Mouse (Mus musculus): ENCODE results near the gene Cdrt4. TPM values are rescaled to one million over a fixed set of nuclear protein-coding genes. Genes with fewer than 3 reads are reported as not detected.

Cdrt4 gene
- polyA plus RNA-seq, 1 experiment from 2014 or later: not detected

DNA sequence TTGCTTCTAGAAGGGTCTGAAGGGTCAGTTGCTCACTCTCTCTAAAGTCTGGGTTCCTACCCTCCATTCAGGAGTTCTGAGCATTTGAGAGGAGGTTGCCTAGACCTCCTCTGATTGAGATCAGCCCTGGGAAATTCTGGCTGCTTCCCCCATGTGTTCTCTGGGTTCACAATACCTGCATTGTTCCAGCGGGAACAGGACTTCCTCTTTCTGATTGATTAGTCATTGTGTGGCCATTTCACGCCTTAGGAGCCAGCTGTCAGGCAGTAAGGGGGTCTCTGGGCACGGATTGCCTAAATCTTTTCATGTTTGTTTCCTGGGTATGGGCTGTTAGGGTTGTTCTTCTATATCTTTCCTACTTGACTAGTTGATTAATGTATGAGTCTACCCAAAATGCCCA is 32.8 kb downstream of the Cdrt4 start:
- no peak for TF ChIP-seq CTCF (IDR thresholded peaks at IDR 0.05; ENCODE audit: low read depth)
- no peak overlapping the region for H3K27ac ChIP-seq (ENCODE audit: low read depth)
- H3K4me1 ChIP-seq (ENCODE audit: insufficient read depth): peaks cover 5% of the 10 kb centered on the region; the same call in 1 of the 2 replicates
- no peak for ATAC-seq (ENCODE audit: insufficient read depth)
- no peaks in the 10 kb centered on the region for H3K9me3 ChIP-seq (ENCODE audit: low read depth, low read length)
- H3K4me2 ChIP-seq: no peak overlapping the region
- no peaks in the 10 kb centered on the region for H3K36me3 ChIP-seq (ENCODE audit: insufficient read depth)
- no peaks in the 10 kb centered on the region for H3K27me3 ChIP-seq (ENCODE audit: insufficient read depth, low read length)
- H3K4me3 ChIP-seq (ENCODE audit: low read depth, low read length): no peak overlapping the region
- 40% methylated on average over 3 of the region's 3 CpGs for WGBS
- H3K9ac ChIP-seq: no peak overlapping the region
- DNase-seq: peak; percentile 58

DNA sequence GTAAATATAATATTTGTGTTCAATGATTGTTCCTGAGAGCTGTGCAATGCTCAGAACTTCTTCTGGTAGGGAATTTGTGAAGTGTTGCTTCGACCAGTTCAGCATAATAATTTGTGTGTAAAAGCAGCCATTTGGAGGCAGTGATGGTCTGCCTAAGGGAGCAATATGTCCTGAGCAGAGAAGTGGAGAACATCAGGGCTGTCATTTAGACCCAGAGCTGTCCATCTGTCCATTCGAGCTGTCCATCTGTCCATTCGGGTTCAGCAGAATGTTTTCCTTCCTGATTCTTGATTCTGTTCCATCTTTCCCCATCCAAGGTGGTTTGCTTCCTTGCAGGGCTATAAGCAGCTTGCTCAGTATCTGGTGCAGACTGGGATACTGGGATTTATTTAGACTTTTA is 33.4 kb downstream of the Cdrt4 start:
- H3K4me1 ChIP-seq (ENCODE audit: insufficient read depth): peaks cover 5% of the 10 kb centered on the region; the same call in 1 of the 2 replicates
- peak; percentile 20 for TF ChIP-seq CTCF (IDR thresholded peaks at IDR 0.05; ENCODE audit: low read depth)
- H3K27ac ChIP-seq (ENCODE audit: low read depth): no peak overlapping the region
- H3K27me3 ChIP-seq (ENCODE audit: insufficient read depth, low read length): no peaks in the 10 kb centered on the region
- H3K36me3 ChIP-seq (ENCODE audit: insufficient read depth): no peaks in the 10 kb centered on the region
- DNase-seq (no peak), ATAC-seq (ENCODE audit: insufficient read depth) (no peak)
- H3K4me2 ChIP-seq: no peak overlapping the region
- no peak overlapping the region for H3K4me3 ChIP-seq (ENCODE audit: low read depth, low read length)
- no peaks in the 10 kb centered on the region for H3K9me3 ChIP-seq (ENCODE audit: low read depth, low read length)
- 66% methylated on average over 3 of the region's 3 CpGs for WGBS
- H3K9ac ChIP-seq: no peak overlapping the region

DNA sequence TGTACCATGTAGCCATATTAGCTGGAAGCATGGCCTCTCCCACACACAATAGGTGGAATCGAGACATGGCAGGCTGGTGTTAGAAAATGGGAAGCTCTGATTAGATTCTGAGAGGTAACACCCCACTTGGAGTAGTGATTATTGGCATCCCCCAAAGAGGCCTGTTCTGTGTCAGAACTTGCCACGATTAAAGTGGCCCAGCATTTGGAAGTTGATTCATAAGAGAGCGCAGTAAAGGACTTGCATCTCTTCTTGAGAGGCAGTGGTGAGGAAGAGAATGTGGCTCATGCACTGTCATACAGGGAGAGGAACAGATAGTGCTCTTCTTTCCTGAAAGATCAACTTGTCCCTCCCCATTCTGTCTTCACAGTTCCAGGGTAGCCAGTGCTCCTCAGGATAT is 34.1 kb downstream of the Cdrt4 start:
- no peaks in the 10 kb centered on the region for H3K27me3 ChIP-seq (ENCODE audit: insufficient read depth, low read length)
- no peaks in the 10 kb centered on the region for H3K9me3 ChIP-seq (ENCODE audit: low read depth, low read length)
- H3K4me3 ChIP-seq (ENCODE audit: low read depth, low read length): no peak overlapping the region
- 82% methylated on average over 3 of the region's 3 CpGs for WGBS
- no peak overlapping the region for H3K4me2 ChIP-seq
- DNase-seq (no peak), ATAC-seq (ENCODE audit: insufficient read depth) (no peak)
- H3K4me1 ChIP-seq (ENCODE audit: insufficient read depth): peaks cover 5% of the 10 kb centered on the region; the same call in 1 of the 2 replicates
- H3K9ac ChIP-seq: no peak overlapping the region
- no peak overlapping the region for H3K27ac ChIP-seq (ENCODE audit: low read depth)
- TF ChIP-seq CTCF (IDR thresholded peaks at IDR 0.05; ENCODE audit: low read depth): no peak
- H3K36me3 ChIP-seq (ENCODE audit: insufficient read depth): no peaks in the 10 kb centered on the region

DNA sequence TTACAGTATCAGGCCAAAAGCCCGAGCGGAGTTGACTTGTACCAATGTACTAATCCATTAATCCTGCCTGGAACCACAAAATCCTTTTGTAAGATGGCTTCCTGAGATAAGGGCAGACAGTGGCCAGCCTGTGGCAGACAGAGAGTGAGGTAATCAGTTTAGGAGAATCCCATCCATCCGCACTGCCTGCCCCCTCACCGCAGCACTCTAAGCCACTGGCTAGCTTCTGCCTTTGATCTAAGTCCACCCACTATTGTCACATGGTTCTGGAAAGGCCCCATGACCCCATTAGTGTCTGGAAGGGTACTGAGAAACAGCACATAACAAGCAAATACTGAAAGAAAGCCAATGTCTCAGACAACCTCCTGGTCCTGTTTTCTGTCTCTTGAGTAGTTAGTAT is 35.6 kb downstream of the Cdrt4 start:
- H3K9me3 ChIP-seq (ENCODE audit: low read depth, low read length): no peaks in the 10 kb centered on the region
- no peaks in the 10 kb centered on the region for H3K36me3 ChIP-seq (ENCODE audit: insufficient read depth)
- no peak overlapping the region for H3K9ac ChIP-seq
- no peak overlapping the region for H3K4me3 ChIP-seq (ENCODE audit: low read depth, low read length)
- H3K4me2 ChIP-seq: no peak overlapping the region
- no peak overlapping the region for H3K27ac ChIP-seq (ENCODE audit: low read depth)
- H3K27me3 ChIP-seq (ENCODE audit: insufficient read depth, low read length): no peaks in the 10 kb centered on the region
- no peak for TF ChIP-seq CTCF (IDR thresholded peaks at IDR 0.05; ENCODE audit: low read depth)
- 50% methylated on average over 4 of the region's 4 CpGs for WGBS
- ATAC-seq (ENCODE audit: insufficient read depth) (no peak), DNase-seq (peak; percentile 36)
- H3K4me1 ChIP-seq (ENCODE audit: insufficient read depth): peaks cover 5% of the 10 kb centered on the region; the same call in 1 of the 2 replicates

DNA sequence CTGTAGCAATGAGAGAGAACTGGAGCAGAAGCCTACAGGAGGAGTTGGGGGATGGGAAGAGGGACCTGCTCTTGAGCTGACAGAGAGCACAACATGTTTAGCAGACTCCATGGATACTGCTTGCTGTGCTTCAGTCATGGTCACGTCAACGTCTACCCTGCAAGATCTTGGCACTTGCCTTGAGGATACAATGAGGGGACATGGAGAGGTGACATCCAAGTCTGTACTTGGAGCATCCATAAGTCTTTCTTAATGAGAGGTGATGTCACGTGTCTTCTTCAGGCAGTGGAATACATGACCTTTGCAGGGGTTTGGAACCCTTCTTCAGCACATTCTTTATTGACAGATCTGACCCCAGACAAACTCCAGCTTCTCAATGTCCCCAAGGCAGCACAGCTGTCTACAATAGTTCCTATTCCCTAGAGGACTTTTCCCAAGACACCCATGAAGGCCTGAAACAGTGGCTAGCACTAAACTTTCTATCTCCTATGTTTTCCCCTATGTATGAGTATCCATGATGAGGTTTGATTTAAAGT is 39.2 kb downstream of the Cdrt4 start:
- WGBS: 82% methylated on average over 3 of the region's 3 CpGs
- H3K9me3 ChIP-seq (ENCODE audit: low read depth, low read length): no peaks in the 10 kb centered on the region
- H3K4me3 ChIP-seq (ENCODE audit: low read depth, low read length): no peak overlapping the region
- H3K4me1 ChIP-seq (ENCODE audit: insufficient read depth): peaks cover 7% of the 10 kb centered on the region
- H3K4me2 ChIP-seq: no peak overlapping the region
- DNase-seq (no peak), ATAC-seq (ENCODE audit: insufficient read depth) (no peak)
- no peaks in the 10 kb centered on the region for H3K27me3 ChIP-seq (ENCODE audit: insufficient read depth, low read length)
- H3K27ac ChIP-seq (ENCODE audit: low read depth): no peak overlapping the region
- TF ChIP-seq CTCF (IDR thresholded peaks at IDR 0.05; ENCODE audit: low read depth): no peak
- H3K9ac ChIP-seq: no peak overlapping the region
- H3K36me3 ChIP-seq (ENCODE audit: insufficient read depth): no peaks in the 10 kb centered on the region

DNA sequence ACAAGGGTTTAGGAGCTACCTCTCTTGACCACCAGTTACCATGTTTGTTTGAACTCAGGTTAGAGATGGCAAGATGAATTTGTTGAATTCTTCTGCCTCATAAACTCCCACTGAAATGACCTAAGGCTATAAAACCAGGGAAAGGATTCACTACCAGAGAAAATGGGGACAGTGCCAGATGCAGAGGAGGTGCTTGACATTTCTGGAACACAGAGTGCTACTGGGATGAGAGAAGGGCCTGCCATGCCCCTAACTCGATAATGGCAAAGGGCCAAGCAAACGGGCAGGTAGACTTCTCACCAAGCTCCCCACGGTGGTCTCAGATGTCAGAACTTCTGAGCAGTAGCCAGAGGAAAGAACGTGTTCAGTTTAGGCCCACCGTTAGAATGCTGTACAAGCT is 39.8 kb downstream of the Cdrt4 start:
- WGBS: 77% methylated on average over 5 of the region's 5 CpGs
- H3K27ac ChIP-seq (ENCODE audit: low read depth): no peak overlapping the region
- ATAC-seq (ENCODE audit: insufficient read depth) (no peak), DNase-seq (no peak)
- no peaks in the 10 kb centered on the region for H3K27me3 ChIP-seq (ENCODE audit: insufficient read depth, low read length)
- no peaks in the 10 kb centered on the region for H3K36me3 ChIP-seq (ENCODE audit: insufficient read depth)
- peaks cover 12% of the 10 kb centered on the region for H3K4me1 ChIP-seq (ENCODE audit: insufficient read depth)
- no peak overlapping the region for H3K9ac ChIP-seq
- no peak overlapping the region for H3K4me2 ChIP-seq
- no peak for TF ChIP-seq CTCF (IDR thresholded peaks at IDR 0.05; ENCODE audit: low read depth)
- H3K4me3 ChIP-seq (ENCODE audit: low read depth, low read length): no peak overlapping the region
- H3K9me3 ChIP-seq (ENCODE audit: low read depth, low read length): no peaks in the 10 kb centered on the region

DNA sequence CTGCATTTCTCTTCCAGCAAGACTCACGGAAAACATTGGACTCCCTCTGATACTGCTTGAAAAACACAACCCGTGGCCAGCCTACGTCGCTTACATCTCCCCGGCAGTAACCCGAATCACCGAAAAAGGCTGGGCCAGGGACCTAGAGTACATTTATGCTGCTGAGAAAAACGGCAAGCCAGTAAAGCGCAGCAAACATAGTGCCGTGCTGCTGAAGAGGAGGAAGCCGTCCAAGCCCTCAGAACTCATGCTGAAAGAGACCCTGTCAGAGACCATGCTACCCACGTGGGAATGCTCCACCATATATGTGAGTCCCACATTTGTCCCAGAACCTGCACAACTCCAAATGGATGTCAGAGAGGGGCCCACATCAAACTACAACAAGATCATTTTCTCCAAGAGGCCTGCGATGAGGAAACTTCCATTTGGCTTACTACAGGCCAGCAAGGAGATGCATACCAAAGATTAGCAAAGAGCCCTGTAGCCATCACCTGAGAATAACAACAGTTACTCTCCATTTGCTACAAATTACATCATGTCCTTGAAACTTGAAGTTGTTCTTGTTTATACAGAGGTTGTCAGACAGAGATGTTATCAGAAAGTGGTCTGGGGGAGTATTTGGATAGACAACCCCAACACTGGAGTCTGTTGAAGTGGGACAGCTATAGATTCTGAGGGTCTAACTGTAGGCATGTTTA is 41.7 kb downstream of the Cdrt4 start:
- H3K9ac ChIP-seq: no peak overlapping the region
- H3K9me3 ChIP-seq (ENCODE audit: low read depth, low read length): no peaks in the 10 kb centered on the region
- peaks cover 24% of the 10 kb centered on the region for H3K4me1 ChIP-seq (ENCODE audit: insufficient read depth)
- no peak for TF ChIP-seq CTCF (IDR thresholded peaks at IDR 0.05; ENCODE audit: low read depth)
- no peaks in the 10 kb centered on the region for H3K36me3 ChIP-seq (ENCODE audit: insufficient read depth)
- H3K27me3 ChIP-seq (ENCODE audit: insufficient read depth, low read length): no peaks in the 10 kb centered on the region
- DNase-seq (no peak), ATAC-seq (ENCODE audit: insufficient read depth) (no peak)
- no peak overlapping the region for H3K4me3 ChIP-seq (ENCODE audit: low read depth, low read length)
- H3K27ac ChIP-seq (ENCODE audit: low read depth): no peak overlapping the region
- 75% methylated on average over 13 of the region's 13 CpGs for WGBS
- no peak overlapping the region for H3K4me2 ChIP-seq

Measured in lung, embryonic 14.5 days (tissue).